ENCODE assay signal across 8 mouse cellular contexts in genomic region chr5:147323237-147323917, GRCm38 (mm10). TPM values are rescaled to one million over a fixed set of nuclear protein-coding genes. Genes with fewer than 3 reads are reported as not detected.
DNase-seq lines count a peak whose midpoint lies in the region; ATAC-seq lines count a peak whose summit lies in the region.

No protein-coding gene starts in this region.

- DNase-seq in hindbrain, embryonic 10.5 days (ENCODE audit: low spot score): peak; percentile 79
- peak; percentile 44 to 87 for DNase-seq in adrenal gland, adult (ENCODE audit: inconsistent age in 2 of 2, low spot score in 1 of 2)
- peak; percentile 62 to 84 for DNase-seq in heart, postnatal 10 days
- peak; percentile 30 for DNase-seq in layer of hippocampus, adult 9-10 months (ENCODE audit: low spot score)
- peak; percentile 59 to 66 for DNase-seq in spleen, postnatal 36 days (ENCODE audit: low spot score in 2 of 2)

- ATAC-seq in hindbrain, embryonic 12.5 days (ENCODE audit: low FRiP score): no peak
- peak; percentile 80 for ATAC-seq in common myeloid progenitor, adult 5-6 weeks (replicated peaks; ENCODE audit: low read depth, poor library complexity, severe bottlenecking)
- ATAC-seq in megakaryocyte, adult 5-6 weeks (ENCODE audit: poor library complexity, severe bottlenecking): peak; percentile 86

- H3K27ac ChIP-seq in hindbrain, embryonic 10.5 days: no peak overlapping the region
- no peak overlapping the region for H3K27ac ChIP-seq in hindbrain, embryonic 12.5 days

- no peaks in the 10 kb centered on the region for H3K4me1 ChIP-seq in hindbrain, embryonic 10.5 days (replicated peaks)
- H3K4me1 ChIP-seq in hindbrain, embryonic 12.5 days: no peaks in the 10 kb centered on the region

- no peak overlapping the region for H3K4me3 ChIP-seq in hindbrain, embryonic 10.5 days
- H3K4me3 ChIP-seq in hindbrain, embryonic 12.5 days: no peak overlapping the region

- H3K9me3 ChIP-seq in hindbrain, embryonic 10.5 days: no peaks in the 10 kb centered on the region
- H3K9me3 ChIP-seq in hindbrain, embryonic 12.5 days (replicated peaks): no peaks in the 10 kb centered on the region

- 22% methylated on average over 17 of the region's 17 CpGs for WGBS in hindbrain, embryonic 10.5 days
- 22% methylated on average over 17 of the region's 17 CpGs for WGBS in hindbrain, embryonic 12.5 days

- peaks cover 52% of the 10 kb centered on the region for H3K27me3 ChIP-seq in hindbrain, embryonic 10.5 days (ENCODE audit: insufficient read depth, poor library complexity, severe bottlenecking)
- H3K27me3 ChIP-seq in hindbrain, embryonic 12.5 days: peaks cover 50% of the 10 kb centered on the region

- H3K4me2 ChIP-seq in hindbrain, embryonic 12.5 days (replicated peaks): no peak overlapping the region

- no peaks in the 10 kb centered on the region for H3K36me3 ChIP-seq in hindbrain, embryonic 10.5 days
- no peaks in the 10 kb centered on the region for H3K36me3 ChIP-seq in hindbrain, embryonic 12.5 days

- intact Hi-C loops in heart, postnatal 10 days (cut with DNase I): no loop called here

- H3K9ac ChIP-seq in hindbrain, embryonic 12.5 days: no peak overlapping the region

RNA-seq across cellular contexts. Expression of gene Urad, which starts 1.1 kb away (rescaled TPM):
- polyA plus RNA-seq in hindbrain, embryonic 10.5 days (2016; fragmentation: Nextera tagmentation; extraction: Ambion mirVana): not detected in 2 replicates
- polyA plus RNA-seq in hindbrain, embryonic 12.5 days (2016; fragmentation: Nextera tagmentation; extraction: Ambion mirVana): not detected in 2 replicates
- not detected in 2 replicates for total RNA-seq in common myeloid progenitor, adult 5-6 weeks (2017)
- total RNA-seq in heart, postnatal 10 days (2021): not detected
- total RNA-seq in megakaryocyte, adult 5-6 weeks (2015): not detected in 2 replicates
- not detected in 2 replicates for total RNA-seq in megakaryocyte, adult 5-6 weeks (2017)

RNA-seq across cellular contexts. Expression of gene Cdx2, which starts 16.3 kb away (rescaled TPM):
- not detected in 2 replicates for polyA plus RNA-seq in hindbrain, embryonic 10.5 days (2016; fragmentation: Nextera tagmentation; extraction: Ambion mirVana)
- not detected in 2 replicates for polyA plus RNA-seq in hindbrain, embryonic 12.5 days (2016; fragmentation: Nextera tagmentation; extraction: Ambion mirVana)
- not detected in 2 replicates for total RNA-seq in common myeloid progenitor, adult 5-6 weeks (2017)
- not detected for total RNA-seq in heart, postnatal 10 days (2021)
- total RNA-seq in megakaryocyte, adult 5-6 weeks (2015): not detected in 2 replicates
- not detected in 2 replicates for total RNA-seq in megakaryocyte, adult 5-6 weeks (2017)

RNA-seq across cellular contexts. Expression of gene Pdx1, which starts 53.6 kb away (rescaled TPM):
- not detected in 2 replicates for polyA plus RNA-seq in hindbrain, embryonic 10.5 days (2016; fragmentation: Nextera tagmentation; extraction: Ambion mirVana)
- polyA plus RNA-seq in hindbrain, embryonic 12.5 days (2016; fragmentation: Nextera tagmentation; extraction: Ambion mirVana): not detected in 2 replicates
- not detected in 2 replicates for total RNA-seq in common myeloid progenitor, adult 5-6 weeks (2017)
- not detected for total RNA-seq in heart, postnatal 10 days (2021)
- not detected in 2 replicates for total RNA-seq in megakaryocyte, adult 5-6 weeks (2015)
- not detected in 2 replicates for total RNA-seq in megakaryocyte, adult 5-6 weeks (2017)
